Mouse (Mus musculus): ENCODE results near the gene Wdfy2.
A peak's percentile ranks its signal among the peaks of the same experiment; 100 is the strongest.

Wdfy2 gene

DNA sequence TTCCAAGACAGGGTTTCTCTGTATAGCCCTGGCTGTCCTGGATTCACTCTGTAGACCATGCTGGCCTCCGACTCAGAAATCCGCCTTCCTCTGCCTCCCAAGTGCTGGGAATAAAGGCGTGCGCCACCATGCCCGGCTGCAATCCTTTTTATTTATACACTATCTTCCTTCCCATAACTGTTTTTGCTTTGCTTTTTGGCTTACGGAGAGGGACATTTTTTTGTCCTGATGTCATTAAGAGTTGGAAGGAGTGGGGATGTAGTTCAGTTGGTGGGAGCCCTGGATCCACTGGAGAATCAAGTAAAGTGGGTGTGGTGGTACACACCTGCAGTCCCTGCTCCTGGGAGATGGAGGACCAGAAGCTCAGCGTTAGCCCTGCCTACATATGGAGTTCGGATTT is 6.7 kb downstream of the Wdfy2 start:
- no peak for DNase-seq (ENCODE audit: low spot score)

DNA sequence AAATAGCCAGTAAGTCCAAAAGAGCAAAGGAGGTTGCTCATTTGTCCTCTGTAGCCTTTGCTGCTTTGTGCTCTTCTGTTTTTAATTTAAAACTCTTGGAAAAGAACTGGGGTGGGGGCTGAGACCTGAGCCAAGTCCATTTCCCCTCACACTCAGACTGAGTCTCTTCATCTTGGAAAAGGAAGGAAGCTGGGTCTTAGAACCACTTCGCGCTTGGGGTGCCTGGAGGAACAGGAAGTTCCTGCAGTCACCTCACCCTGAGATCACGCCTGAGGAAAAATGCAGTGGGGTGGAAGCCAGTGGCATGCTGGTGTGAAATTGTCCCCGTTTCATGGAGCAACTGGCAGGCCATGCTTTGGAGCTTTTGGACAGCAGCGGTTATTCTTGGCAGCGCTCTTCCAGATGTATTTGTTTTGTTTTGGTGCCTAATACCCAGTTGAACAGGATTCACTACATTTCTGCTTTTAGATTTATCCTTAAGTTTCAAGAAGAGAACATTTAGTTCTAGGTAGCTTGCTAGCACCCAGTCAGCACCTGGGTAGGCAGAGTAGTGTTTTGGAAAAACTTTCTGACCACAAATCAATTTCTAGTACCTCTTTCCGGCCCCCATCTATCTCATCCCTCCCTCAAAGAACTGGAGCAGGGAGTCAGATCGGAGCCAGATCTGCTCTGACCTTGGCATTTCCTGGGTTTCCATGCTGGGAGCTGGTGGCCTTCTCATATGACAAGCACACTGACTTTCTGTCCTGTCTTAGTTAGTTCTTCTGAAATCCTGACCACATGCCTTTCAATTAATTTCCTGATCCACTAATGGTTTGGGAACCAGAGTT is 7.7 kb downstream of the Wdfy2 start:
- DNase-seq (ENCODE audit: low spot score) = no peak

DNA sequence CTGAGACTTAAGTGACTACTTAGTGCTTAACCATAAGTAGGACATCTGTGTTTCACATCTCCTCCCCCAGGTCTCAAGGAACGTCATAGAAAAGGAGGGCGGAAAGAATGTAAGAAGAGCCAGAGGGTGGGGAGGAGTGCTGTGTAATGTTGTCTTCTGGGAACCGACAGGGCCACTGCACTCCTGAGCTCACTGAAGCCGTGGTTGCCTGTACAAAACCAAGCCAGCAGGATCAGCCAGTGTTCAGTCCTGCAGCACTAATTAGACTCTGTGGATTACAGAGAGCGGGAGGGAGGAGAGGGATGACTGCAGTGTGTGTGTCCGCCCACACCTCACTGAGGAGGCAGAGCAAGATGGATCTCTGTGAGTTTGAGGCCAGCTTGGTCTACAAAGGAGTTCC is 13.5 kb downstream of the Wdfy2 start:
- no peak for DNase-seq (ENCODE audit: low spot score)

DNA sequence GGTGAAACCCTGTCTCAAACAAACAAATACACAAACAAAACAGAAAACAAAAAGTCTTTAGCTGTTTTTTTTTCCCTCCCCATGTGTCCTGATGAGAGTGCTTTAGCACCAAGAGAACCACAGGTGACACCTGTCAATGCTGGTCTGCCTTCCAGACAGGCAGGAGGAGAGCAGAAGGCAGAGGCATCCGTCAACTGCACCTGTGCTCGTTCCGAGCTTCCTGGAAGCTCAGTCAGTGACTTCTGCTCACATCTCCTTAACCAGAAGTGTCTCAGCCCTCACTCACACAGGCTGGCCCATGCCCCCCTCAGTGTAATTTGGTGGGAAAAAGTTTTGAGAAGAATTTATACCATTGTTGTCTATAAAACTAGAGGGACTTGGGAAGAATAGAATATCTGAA is 15.4 kb downstream of the Wdfy2 start:
- no peak for DNase-seq (ENCODE audit: low spot score)

DNA sequence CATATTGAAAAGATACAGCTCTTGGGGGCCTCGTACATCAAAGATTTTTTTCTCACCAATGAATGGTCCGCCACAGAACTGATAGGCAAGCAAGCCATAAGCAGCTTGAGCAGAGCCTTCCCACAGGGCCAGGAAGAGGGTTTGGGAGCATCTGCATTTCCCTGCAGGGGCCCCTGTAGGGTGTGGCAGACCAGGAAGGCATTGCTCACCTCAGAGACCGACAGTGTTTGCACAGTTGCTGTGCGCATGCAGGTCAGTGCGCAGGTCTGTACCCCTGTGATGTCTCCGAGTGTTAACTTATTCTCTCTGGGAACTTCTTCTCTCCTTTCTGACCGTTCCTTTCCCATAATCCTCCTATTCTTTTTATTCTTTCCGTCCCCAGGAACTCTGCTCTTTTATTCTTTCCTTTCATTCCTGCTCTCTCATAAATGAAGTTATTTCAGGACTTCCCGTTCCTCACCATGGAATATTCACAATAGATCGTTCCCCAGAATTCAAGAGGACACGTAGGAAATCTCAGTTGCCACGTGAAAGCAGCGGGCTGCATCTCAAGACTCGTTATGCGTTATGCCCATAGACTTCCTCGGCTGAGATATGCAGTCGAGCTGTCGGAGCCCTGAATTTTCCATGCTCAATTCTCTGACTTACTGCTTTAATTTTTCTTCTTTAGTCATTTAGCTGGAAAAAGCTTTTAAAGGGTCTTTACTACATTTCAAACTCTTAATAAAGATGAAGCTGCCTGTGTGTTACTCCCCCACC is 17.8 kb downstream of the Wdfy2 start:
- DNase-seq (ENCODE audit: low spot score) = no peak

DNA sequence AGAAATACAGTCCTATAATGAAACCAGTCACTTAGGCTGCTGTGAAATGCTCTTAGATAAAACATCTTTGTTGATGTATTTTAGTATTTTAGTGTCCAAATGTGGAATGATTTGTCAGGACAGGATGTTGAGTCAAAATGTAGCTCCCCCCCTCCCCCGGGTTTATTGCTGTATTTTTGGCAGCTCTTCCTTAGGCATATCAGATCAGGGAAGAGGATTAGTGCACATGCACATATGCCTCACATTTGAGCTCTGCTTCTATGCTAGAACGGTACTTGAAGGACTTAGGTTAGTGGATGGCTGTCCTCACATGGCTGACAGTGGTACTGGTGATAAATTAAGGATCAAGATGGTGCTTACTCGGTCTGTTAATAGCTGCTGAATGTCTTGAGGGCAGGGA is 18.4 kb downstream of the Wdfy2 start:
- DNase-seq (ENCODE audit: low spot score) = no peak

DNA sequence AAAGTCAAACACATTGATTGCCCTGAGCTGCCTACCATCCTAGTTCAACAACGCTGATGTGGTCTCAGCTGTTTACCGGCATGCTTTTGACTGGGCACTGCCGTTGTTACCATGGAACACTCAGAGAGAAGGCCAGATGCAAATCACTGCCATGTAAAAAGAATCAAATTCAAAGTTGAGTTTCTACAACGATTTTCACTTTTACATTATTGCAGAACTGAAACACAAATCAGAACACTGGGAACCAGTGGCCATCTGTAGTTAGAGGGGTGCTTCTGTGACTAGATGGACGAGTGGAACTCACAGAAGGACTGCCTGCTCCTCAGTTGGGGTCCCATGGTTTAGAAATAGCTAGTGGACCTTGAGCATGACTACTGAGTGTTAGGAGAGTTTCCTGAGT is 19.0 kb downstream of the Wdfy2 start:
- no peak for DNase-seq (ENCODE audit: low spot score)

DNA sequence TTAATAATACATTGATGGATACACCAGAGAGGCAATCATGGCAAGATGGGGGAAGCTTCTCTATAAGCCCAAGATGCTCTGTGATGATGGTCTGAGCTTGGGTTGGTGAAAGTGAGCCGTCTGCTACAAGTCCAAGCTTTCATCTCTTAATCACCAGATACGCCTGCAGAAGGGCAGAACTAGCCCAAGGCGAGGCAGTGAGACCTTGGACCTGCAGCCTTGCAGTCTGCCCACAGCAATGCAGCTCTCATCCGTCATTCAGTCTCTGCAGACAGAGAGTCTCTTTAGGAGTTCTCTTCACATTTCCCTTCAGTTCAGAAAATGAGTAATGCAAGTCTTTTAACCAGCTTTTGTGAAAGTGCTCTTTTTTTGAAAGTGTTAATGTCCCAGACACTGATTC is 20.4 kb downstream of the Wdfy2 start:
- no peak for DNase-seq (ENCODE audit: low spot score)

DNA sequence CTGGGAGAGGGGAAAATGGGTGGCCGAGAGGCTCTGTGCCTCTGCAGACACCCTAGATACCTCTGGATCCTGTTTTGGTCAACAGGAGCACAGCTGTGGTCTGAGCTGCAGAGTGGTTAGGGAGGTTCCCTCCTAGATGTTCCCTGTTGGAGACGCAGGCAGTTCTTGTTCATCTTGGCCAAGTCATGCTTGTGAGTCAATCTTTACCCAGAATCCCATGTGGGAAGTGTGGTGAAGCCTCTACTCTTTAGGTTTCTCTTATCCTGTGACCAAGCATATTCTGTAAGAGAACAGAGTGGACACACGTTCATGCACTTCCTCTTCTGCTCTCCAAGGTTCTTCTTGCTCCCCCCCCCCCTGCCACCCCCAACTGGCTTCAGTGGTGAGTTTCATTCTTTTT is 20.8 kb downstream of the Wdfy2 start:
- no peak for DNase-seq (ENCODE audit: low spot score)

DNA sequence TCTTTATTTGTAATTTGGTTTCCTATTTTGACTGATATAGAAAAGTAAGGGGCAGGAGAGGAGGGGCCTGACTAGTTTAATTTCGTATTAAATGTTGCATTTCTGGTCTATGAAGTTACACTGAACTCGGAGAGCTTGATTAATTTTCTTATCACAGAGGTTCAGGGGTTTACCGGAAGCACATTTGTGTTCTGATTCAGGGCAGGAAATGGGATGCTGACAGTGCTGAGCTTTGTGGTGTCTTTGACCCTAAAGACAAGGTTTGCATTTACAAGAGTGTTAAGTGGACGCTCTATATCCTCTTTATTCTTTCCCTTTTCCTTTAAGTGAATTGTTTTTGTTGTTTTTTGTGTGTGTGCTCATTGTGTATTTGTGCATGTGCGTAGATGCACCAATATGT is 25.1 kb downstream of the Wdfy2 start:
- no peak for DNase-seq (ENCODE audit: low spot score)

DNA sequence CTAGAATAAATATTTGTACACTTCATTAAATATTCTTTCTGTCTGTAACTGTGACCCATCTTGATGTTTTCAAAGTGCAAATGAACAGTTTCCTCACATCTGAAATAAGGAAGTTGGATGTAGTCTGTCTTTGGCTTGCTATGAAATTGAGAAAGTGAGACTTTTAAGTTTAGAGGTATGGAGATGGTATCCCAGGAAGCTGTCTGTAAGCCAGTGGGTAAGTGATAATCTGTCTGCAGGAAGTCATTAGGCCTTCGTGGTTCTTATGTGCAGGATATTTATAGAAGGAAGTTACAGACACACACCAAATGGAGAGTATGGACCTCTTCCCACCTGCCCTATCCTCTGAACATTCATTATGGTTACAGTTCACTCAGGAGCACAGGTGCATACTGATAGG is 26.8 kb downstream of the Wdfy2 start:
- no peak for DNase-seq (ENCODE audit: low spot score)

DNA sequence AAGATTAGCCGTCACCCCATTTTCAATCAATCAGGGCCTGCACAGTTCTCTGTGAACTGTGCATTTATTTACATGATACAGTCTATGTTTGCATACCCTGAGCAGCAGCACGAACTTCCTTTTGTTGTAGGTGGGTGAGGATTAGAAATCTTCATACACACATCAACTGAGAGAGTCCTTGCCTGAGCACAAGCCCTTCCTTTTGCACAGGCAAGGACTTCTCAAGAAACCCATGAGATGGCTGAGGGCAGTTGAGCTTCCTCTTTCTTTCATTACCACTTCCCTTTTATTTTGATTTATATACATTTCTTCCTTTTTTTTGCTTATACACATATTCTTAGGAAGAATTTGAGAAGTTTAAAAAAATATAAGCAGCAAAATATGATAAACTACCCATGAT is 27.9 kb downstream of the Wdfy2 start:
- DNase-seq (ENCODE audit: low spot score) = no peak

DNA sequence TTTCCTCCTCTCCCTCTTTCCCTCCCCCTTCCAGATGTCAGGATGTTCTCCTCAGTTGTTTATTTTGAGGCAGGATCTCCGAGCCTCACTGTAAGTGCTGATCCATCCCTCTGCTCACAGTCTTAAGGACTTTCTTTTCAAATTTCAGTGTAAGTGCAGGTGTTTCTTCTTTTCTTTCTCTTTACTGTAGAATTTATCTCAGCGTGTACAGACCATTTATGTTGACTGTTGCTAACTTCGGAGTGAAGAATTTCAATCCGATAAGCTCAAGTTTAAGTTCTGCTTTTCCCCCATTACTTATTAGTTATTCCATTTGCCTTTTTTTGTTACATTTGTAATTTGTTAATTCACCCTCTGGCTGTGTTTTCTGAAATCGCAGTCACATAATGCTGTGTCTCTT is 29.6 kb downstream of the Wdfy2 start:
- no peak for DNase-seq (ENCODE audit: low spot score)

DNA sequence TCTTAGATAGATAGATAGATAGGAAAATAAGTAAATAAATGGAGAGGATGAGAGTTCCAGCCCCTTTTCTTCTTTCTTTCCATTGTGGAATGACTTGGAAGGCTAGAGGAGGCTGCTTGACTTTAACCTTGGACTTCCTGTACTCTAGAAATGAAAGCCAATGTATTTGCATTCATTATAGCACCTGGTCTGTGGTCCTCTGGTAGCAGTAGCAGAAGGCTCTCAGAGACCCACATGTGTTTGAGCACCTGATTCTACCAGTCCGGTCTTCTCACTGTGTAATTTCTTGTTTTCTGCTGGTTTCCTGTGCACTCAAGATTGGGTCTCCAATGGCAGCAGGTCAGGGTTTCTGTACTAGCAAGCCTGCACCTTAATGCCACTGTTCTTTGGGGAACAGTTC is 30.1 kb downstream of the Wdfy2 start:
- no peak for DNase-seq (ENCODE audit: low spot score)

DNA sequence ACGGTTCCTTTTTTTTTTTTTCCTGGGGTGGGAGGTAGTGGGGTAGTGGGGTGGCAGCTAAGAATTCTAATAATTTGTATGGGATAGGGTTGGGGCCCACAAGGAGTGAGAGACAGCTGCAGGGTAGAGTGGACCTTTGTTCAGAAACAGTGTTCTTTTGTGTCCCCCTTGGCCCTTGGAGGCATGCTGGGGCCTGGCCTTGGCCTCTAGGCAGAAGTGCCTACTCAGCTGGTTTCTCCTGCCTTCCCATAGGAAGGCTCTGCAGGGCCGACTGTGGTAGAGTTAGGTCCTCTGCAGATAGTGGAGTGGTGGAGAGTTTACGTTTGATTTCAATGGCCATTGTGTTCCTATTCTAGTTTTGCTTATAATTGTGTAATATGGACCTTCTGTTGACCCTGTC is 30.8 kb downstream of the Wdfy2 start:
- no peak for DNase-seq (ENCODE audit: low spot score)

DNA sequence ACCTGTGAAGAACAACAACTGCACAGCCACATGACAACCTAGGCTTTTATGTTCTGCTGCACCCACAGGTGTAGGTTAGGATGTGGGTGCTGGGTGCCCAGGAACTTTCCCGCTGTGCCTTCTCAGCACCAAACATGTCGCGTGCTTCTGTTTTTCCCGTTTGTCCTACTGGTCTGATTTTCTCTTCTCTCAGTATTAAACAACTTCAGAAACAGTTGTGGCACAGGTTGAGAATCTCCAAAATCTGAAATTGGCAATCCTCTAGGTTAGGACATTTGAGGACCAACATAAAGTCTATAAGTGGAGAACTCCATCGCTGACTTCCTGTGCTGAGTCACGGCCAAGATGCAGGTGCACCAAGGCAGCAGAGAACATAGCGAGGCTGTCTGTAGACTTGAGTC is 32.8 kb downstream of the Wdfy2 start:
- no peak for DNase-seq (ENCODE audit: low spot score)

DNA sequence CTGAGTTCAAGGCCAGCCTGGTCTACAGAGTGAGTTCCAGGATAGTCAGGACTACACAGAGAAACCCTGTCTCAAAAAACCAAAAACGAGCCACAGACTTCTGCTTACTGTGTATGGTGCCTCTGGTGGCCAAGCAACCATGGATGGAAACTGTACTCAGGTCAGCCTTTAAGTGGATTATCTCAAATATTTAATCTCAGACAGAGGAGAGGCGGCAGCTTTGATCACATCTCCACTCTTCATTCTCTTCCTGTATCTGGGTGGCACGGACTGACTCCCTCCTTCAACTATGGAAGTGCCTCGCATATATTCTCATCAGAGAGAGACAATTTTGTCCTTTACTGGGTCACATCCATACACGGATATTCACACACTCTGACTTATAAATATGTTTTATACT is 34.0 kb downstream of the Wdfy2 start:
- no peak for DNase-seq (ENCODE audit: low spot score)

DNA sequence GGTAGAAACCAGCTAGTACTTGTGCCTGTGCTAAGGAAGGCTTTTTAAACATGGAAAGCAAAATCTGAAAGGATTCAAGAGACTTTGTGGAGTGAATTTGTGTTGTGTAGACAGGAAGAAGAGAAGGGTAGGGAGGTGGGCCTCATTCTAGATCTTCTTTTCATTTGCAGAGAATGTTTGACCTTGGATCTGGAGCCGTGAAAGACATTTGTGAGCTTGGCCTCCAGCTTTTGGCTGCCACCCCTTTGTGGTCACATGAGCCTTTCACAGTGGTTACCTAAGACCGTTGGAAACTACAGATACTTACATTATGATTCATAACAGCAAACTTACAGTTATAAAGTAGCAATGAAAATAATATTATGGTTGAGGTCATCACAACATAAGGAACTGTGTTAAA is 34.5 kb downstream of the Wdfy2 start:
- DNase-seq (ENCODE audit: low spot score) = no peak

DNA sequence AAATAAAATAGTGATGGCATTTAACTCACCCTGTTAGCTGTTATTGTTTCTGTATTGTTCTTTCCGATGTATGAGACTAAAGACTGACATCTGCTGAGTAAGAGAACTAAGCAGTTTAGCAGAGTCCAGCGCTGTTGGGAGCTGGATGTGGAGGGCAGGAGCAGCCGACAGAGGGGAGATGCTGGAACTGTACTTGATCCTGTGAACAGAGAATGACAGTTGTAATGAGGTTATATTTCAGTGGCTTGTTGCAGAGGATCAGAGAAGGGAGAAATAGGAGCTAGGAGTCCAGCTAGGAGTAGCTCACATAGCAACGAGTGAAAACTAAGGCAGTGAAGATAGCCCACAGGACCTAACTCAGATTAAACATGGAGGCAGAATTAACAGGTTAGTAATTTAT is 36.3 kb downstream of the Wdfy2 start:
- DNase-seq (ENCODE audit: low spot score) = no peak

DNA sequence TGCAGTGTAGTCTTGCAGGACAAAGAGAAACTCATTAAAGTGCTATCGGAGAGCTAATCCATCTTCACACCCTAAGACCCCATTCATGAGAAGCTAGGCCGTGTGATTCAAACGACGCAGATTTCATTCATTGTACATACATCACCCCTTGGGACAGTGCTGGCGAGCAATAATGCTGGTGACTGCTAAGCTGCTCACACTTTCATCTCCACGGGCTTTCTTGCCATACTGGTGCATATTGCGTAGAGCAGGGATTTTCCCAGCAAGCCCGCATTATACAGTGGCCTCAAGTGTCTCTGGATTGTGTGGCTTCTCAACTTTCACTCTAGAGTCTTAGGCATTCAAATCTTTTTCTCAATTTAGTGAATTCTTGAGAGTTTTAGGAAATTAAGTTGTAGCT is 36.9 kb downstream of the Wdfy2 start:
- no peak for DNase-seq (ENCODE audit: low spot score)

DNA sequence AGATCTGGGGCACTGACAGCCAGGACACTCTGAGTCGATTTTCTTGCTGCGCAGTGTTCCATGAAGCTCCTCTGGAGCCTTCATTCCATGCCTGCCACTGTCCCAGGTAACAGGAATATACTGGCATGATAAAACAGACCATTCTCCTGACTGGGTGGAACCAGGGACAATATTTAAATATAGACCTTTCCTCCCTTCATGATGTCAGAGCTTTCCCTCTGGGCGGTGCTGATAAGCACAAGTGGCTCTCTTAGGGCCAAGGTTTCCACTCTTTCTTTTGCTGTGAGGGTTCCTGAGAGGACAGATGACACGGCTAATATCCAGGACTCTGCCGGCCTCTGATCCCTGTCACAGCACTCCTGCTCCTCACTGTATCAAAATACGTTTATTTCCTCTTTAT is 40.6 kb downstream of the Wdfy2 start:
- DNase-seq (ENCODE audit: low spot score) = no peak

DNA sequence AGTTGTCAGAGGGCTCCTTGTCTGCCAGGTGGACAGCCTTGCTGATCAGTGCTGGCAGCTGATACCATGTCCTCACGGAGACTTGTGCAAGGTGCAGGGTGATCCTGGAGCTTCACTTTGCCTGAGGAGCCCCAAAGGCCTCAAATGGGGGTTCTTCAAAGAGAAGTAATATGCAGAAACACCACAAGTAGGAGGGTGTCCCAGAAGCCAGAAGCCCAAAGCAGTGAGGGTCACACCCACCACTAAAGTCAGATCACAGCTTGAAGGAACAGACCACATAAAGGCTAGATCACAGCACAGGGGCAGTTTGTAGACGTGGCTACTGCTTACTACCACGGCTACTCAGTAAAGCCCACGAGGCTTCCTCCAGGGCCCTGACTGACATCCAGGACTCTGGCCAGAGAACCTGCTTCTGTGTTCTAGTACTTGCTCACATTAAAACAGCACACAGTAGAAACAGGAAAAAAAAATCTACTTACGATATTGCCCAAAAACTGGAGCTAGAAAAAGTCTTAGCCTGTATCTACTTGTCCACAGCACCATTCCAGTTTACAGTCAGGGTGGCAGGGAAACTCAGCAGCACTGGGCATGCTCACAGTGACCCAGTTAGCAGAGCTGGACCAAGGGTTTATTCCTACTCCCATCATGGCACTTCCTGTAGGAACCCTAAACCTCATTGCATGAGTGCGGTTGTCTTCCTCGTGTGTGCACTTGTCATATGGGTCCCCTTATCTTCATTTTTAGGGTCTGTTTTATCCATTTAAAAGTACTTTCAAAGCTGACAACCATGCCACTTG is 41.4 kb downstream of the Wdfy2 start:
- no peak for DNase-seq (ENCODE audit: low spot score)

DNA sequence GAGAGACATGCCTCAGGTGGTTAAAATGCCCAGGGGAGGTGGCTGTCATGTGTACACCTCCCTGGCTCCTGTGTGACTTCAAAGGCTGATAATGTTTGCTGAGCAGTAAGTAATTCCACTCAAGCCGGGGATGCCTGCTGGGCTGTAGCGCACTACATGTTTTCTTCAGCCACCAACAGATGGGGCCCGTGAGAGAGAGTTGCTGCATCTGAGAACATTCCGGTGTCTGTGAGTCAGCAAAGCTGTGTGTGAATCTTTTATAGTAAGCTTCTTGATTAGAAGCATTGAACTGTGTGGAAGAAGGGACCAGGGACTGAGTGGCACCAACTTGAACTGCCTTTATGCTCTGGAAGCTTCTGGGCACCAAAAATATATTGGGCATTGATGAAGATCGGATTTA is 42.0 kb downstream of the Wdfy2 start:
- peak; percentile 76 for DNase-seq (ENCODE audit: low spot score)

Measured in left cerebral cortex, adult 11 months (tissue).